Mouse (Mus musculus): Measurements from ENCODE around the gene Gp9. TPM values are rescaled to one million over a fixed set of nuclear protein-coding genes. Genes with fewer than 3 reads are reported as not detected.

The Gp9 gene
- total RNA-seq (2014; fragmentation: Nextera tagmentation) (4.7 and 6.4 TPM in 2 replicates), total RNA-seq (2017) (1.6 and 2.2 TPM in 2 replicates), polyA plus RNA-seq (2012) (6.3 and 9.1 TPM in 2 replicates)

- peaks cover 4% of the 10 kb centered on the region for H3K9me3 ChIP-seq (replicated peaks)
- no peak for TF ChIP-seq GATA2 (IDR thresholded peaks at IDR 0.05; ENCODE audit: borderline replicate concordance, low read depth, low read length)
- TF ChIP-seq TAL1 (conservative IDR thresholded peaks at IDR 0.05; ENCODE audit: low read depth, low read length): no peak
- TF ChIP-seq GATA1 (IDR thresholded peaks at IDR 0.05; ENCODE audit: borderline replicate concordance, low read length): no peak
- no peak for TF ChIP-seq POLR2AphosphoS5 (IDR thresholded peaks at IDR 0.05; ENCODE audit: insufficient replicate concordance, low read depth, low read length)
- peak within 1 kb of the TSS; percentile 66; the same call in 1 of the 2 replicates for H3K4me3 ChIP-seq (ENCODE audit: low read depth, low read length)
- no peaks in the 10 kb centered on the region for H3K27me3 ChIP-seq (ENCODE audit: insufficient read depth, low read length)
- peaks cover 53% of the 10 kb centered on the region for H3K4me1 ChIP-seq (ENCODE audit: insufficient read depth, low read depth, low read length)
- no peak for ATAC-seq (ENCODE audit: extremely low read depth, insufficient number of reproducible peaks, low FRiP score, poor library complexity, severe bottlenecking)
- DNase-seq (ENCODE audit: low spot score): no peak
- peaks cover 19% of the 10 kb centered on the region for H3K36me3 ChIP-seq (replicated peaks)
Observed at GRCm38 (mm10) chr6:87777842-87778241, at the start of gene Gp9. Gp9 (plus strand) TSS chr6:87778072.

DNA sequence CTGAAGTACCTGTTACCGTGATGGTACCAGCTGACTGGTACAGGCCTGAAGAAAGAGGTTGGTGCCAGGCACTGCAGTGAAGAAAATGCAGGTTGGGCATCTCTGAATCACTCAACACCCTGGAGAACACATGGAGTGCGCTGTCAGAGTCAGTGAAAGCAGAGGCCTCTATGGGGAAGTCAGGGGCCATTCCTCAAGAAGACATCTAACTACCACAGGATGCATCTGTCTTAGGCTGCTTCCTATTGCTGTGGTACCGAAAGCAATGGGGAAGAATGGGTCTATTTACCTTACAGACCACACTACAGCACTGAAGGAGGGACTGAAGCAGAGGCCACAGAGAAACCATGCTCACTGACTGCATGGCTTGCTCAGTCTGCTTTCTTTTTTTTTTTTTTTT is 49.8 kb upstream of the Gp9 start:
- Histone ChIP-seq H3K4me3 (ENCODE audit: low read depth, low read length) (no peak overlapping the region), H3K27me3 (ENCODE audit: insufficient read depth, low read length) (peaks cover 64% of the 10 kb centered on the region), H3K4me1 (ENCODE audit: insufficient read depth, low read depth, low read length) (peaks cover 4% of the 10 kb centered on the region), H3K36me3 (replicated peaks) (no peaks in the 10 kb centered on the region), H3K9me3 (replicated peaks) (peaks cover 21% of the 10 kb centered on the region)
- DNase-seq (ENCODE audit: low spot score) (no peak), ATAC-seq (ENCODE audit: extremely low read depth, insufficient number of reproducible peaks, low FRiP score, poor library complexity, severe bottlenecking) (no peak)
- TF ChIP-seq POLR2AphosphoS5 (IDR thresholded peaks at IDR 0.05; ENCODE audit: insufficient replicate concordance, low read depth, low read length): no peak
- TF ChIP-seq TAL1 (conservative IDR thresholded peaks at IDR 0.05; ENCODE audit: low read depth, low read length): no peak
- no peak for TF ChIP-seq CTCF (IDR thresholded peaks at IDR 0.05; ENCODE audit: low read depth, low read length)
- TF ChIP-seq GATA2 (IDR thresholded peaks at IDR 0.05; ENCODE audit: borderline replicate concordance, low read depth, low read length): no peak
- TF ChIP-seq GATA1 (IDR thresholded peaks at IDR 0.05; ENCODE audit: borderline replicate concordance, low read length): no peak

- DNase-seq (ENCODE audit: low spot score) (no peak), ATAC-seq (ENCODE audit: extremely low read depth, insufficient number of reproducible peaks, low FRiP score, poor library complexity, severe bottlenecking) (no peak)
- H3K27me3 ChIP-seq (ENCODE audit: insufficient read depth, low read length): peaks cover 75% of the 10 kb centered on the region
- H3K9me3 ChIP-seq (replicated peaks): peaks cover 21% of the 10 kb centered on the region
- no peaks in the 10 kb centered on the region for H3K36me3 ChIP-seq (replicated peaks)
- no peaks in the 10 kb centered on the region; the same call in 1 of the 2 replicates for H3K4me1 ChIP-seq (ENCODE audit: insufficient read depth, low read depth, low read length)
- no peak for TF ChIP-seq TAL1 (conservative IDR thresholded peaks at IDR 0.05; ENCODE audit: low read depth, low read length)
- no peak for TF ChIP-seq GATA1 (IDR thresholded peaks at IDR 0.05; ENCODE audit: borderline replicate concordance, low read length)
- no peak for TF ChIP-seq CTCF (IDR thresholded peaks at IDR 0.05; ENCODE audit: low read depth, low read length)
- TF ChIP-seq GATA2 (IDR thresholded peaks at IDR 0.05; ENCODE audit: borderline replicate concordance, low read depth, low read length): no peak
- no peak for TF ChIP-seq POLR2AphosphoS5 (IDR thresholded peaks at IDR 0.05; ENCODE audit: insufficient replicate concordance, low read depth, low read length)
- H3K4me3 ChIP-seq (ENCODE audit: low read depth, low read length): no peak overlapping the region
Observed at GRCm38 (mm10) chr6:87730141-87730540, 47.7 kb upstream of the Gp9 start.

GRCm38 (mm10) chr6:87730591-87731462 is 47.0 kb upstream of the Gp9 start, which contains the start of gene Efcc1:
Efcc1 (plus strand) TSS chr6:87730869.
- no peak for ATAC-seq (ENCODE audit: extremely low read depth, insufficient number of reproducible peaks, low FRiP score, poor library complexity, severe bottlenecking)

DNA sequence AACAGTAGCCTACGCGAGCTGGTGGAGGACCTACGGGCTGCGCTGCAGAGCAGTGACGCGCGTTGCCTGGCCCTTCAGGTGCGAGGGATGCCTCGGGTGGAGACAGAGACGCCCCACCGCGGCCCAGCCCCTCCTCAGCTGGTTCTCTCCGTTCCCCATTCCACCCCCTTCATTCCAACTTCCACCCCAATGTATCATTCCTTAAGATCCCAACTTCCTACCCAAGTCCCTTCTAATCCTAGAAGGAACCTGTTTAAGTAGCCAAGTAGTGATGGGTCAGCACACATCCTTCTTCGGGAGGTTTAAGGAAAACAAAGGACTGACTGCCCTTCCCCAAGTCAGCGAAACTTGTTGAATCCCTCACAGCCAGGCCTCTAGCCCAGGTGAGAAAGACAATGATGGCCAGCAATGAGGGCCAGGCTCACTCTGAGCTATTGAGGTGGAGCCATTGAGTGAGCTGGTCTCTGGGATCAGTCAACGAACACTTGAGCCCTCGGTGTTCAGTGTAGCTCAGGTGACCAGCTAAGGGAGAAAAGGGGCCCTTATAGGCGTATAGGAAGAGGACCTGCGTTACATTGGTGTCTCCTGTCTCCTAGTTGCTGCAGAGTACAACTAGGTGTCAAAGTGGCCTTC is 46.3 kb upstream of the Gp9 start:
- H3K36me3 ChIP-seq (replicated peaks): no peaks in the 10 kb centered on the region
- TF ChIP-seq CTCF (IDR thresholded peaks at IDR 0.05; ENCODE audit: low read depth, low read length) (no peak), POLR2AphosphoS5 (IDR thresholded peaks at IDR 0.05; ENCODE audit: insufficient replicate concordance, low read depth, low read length) (no peak), GATA1 (IDR thresholded peaks at IDR 0.05; ENCODE audit: borderline replicate concordance, low read length) (no peak), GATA2 (IDR thresholded peaks at IDR 0.05; ENCODE audit: borderline replicate concordance, low read depth, low read length) (no peak)
- peak overlapping the region; percentile 35; the same call in 1 of the 2 replicates for H3K4me3 ChIP-seq (ENCODE audit: low read depth, low read length)
- ATAC-seq (ENCODE audit: extremely low read depth, insufficient number of reproducible peaks, low FRiP score, poor library complexity, severe bottlenecking) (no peak), DNase-seq (ENCODE audit: low spot score) (no peak)
- peaks cover 80% of the 10 kb centered on the region for H3K27me3 ChIP-seq (ENCODE audit: insufficient read depth, low read length)
- H3K9me3 ChIP-seq (replicated peaks): peaks cover 21% of the 10 kb centered on the region
- no peaks in the 10 kb centered on the region; the same call in 1 of the 2 replicates for H3K4me1 ChIP-seq (ENCODE audit: insufficient read depth, low read depth, low read length)

More at GRCm38 (mm10) chr6:87730591-87731462, 47.0 kb upstream of the Gp9 start, which contains the start of gene Efcc1:
- Histone ChIP-seq H3K4me1 (ENCODE audit: insufficient read depth, low read depth, low read length) (no peaks in the 10 kb centered on the region; the same call in 1 of the 2 replicates), H3K27me3 (ENCODE audit: insufficient read depth, low read length) (peaks cover 78% of the 10 kb centered on the region), H3K4me3 (ENCODE audit: low read depth, low read length) (peak within 1 kb of the TSS; percentile 35; the same call in 1 of the 2 replicates), H3K9me3 (replicated peaks) (peaks cover 21% of the 10 kb centered on the region), H3K36me3 (replicated peaks) (no peaks in the 10 kb centered on the region)
- no peak for DNase-seq (ENCODE audit: low spot score)
- TF ChIP-seq TAL1 (conservative IDR thresholded peaks at IDR 0.05; ENCODE audit: low read depth, low read length): no peak
- no peak for TF ChIP-seq GATA1 (IDR thresholded peaks at IDR 0.05; ENCODE audit: borderline replicate concordance, low read length)
- TF ChIP-seq POLR2AphosphoS5 (IDR thresholded peaks at IDR 0.05; ENCODE audit: insufficient replicate concordance, low read depth, low read length): no peak
- TF ChIP-seq CTCF (IDR thresholded peaks at IDR 0.05; ENCODE audit: low read depth, low read length): no peak
- no peak for TF ChIP-seq GATA2 (IDR thresholded peaks at IDR 0.05; ENCODE audit: borderline replicate concordance, low read depth, low read length)
